In genomic region chr6:136466956-136467750, GRCm38 (mm10) we compare ENCODE assay signal across 8 mouse cellular contexts. TPM values are rescaled to one million over a fixed set of nuclear protein-coding genes. Genes with fewer than 3 reads are reported as not detected.
DNase-seq lines count a peak whose midpoint lies in the region; ATAC-seq lines count a peak whose summit lies in the region.

No protein-coding gene starts in this region.

- H3K4me2 ChIP-seq in intestine, embryonic 15.5 days (replicated peaks) = no peak overlapping the region

- H3K9me3 ChIP-seq in intestine, embryonic 15.5 days = no peaks in the 10 kb centered on the region
- peaks cover 4% of the 10 kb centered on the region for H3K9me3 ChIP-seq in midbrain, embryonic 10.5 days (replicated peaks)

- DNase-seq in adrenal gland, adult (ENCODE audit: inconsistent age in 2 of 2, low spot score in 1 of 2) = peak; percentile 87 to 95
- DNase-seq in embryo, embryonic 10 days (ENCODE audit: low spot score) = peak; percentile 83
- peak; percentile 89 for DNase-seq in gastrocnemius, postnatal 10 days
- DNase-seq in left cerebral cortex, postnatal 4 days = peak; percentile 89
- DNase-seq in midbrain, embryonic 10.5 days (ENCODE audit: low spot score) = peak; percentile 75
- DNase-seq in right cerebral cortex, postnatal 36 days (ENCODE audit: low spot score in 2 of 2) = peak; percentile 71 to 75
- peak; percentile 80 to 84 for DNase-seq in urinary bladder, postnatal 36 days (ENCODE audit: low spot score in 2 of 2)

- no peaks in the 10 kb centered on the region for H3K36me3 ChIP-seq in intestine, embryonic 15.5 days
- no peaks in the 10 kb centered on the region for H3K36me3 ChIP-seq in midbrain, embryonic 10.5 days

- 60% methylated on average over 14 of the region's 14 CpGs for whole genome bisulfite sequencing in intestine, embryonic 15.5 days
- WGBS in midbrain, embryonic 10.5 days = 54% methylated on average over 14 of the region's 14 CpGs

- intact Hi-C loops in left cerebral cortex, postnatal 4 days (cut with DNase I) = loop anchor here (5.0 kb wide), 2 partner anchors 50 to 85 kb away; no protein-coding TSS in a partner anchor

- H3K4me3 ChIP-seq in intestine, embryonic 15.5 days (replicated peaks) = no peak overlapping the region
- H3K4me3 ChIP-seq in midbrain, embryonic 10.5 days = no peak overlapping the region

- no peak for ATAC-seq in intestine, embryonic 15.5 days

- peak overlapping the region; percentile 84 for H3K27ac ChIP-seq in intestine, embryonic 15.5 days
- peak overlapping the region; percentile 96 for H3K27ac ChIP-seq in midbrain, embryonic 10.5 days (replicated peaks)

- H3K9ac ChIP-seq in intestine, embryonic 15.5 days = no peak overlapping the region

- no peaks in the 10 kb centered on the region for H3K27me3 ChIP-seq in intestine, embryonic 15.5 days (replicated peaks)
- H3K27me3 ChIP-seq in midbrain, embryonic 10.5 days (ENCODE audit: low read depth, poor library complexity, severe bottlenecking) = 0 out of 2 replicates have a peak, but pooled peaks cover 6% of the 10 kb centered on the region

- peaks cover 21% of the 10 kb centered on the region for H3K4me1 ChIP-seq in intestine, embryonic 15.5 days (replicated peaks)
- peaks cover 70% of the 10 kb centered on the region for H3K4me1 ChIP-seq in midbrain, embryonic 10.5 days

RNA-seq across cellular contexts. Expression of gene Atf7ip, which starts 38.8 kb away (rescaled TPM):
- total RNA-seq in gastrocnemius, postnatal 10 days (2021) = 10 to 100 TPM; 51.8 to 80.1 TPM
- polyA plus RNA-seq in intestine, embryonic 15.5 days (2015; fragmentation: Nextera tagmentation; extraction: Ambion mirVana) = 24.1 and 25.4 TPM in 2 replicates
- total RNA-seq in left cerebral cortex, postnatal 4 days (2021) = 100 to 1,000 TPM; 142 TPM
- 37.4 and 45.7 TPM in 2 replicates for polyA plus RNA-seq in midbrain, embryonic 10.5 days (2016; fragmentation: Nextera tagmentation; extraction: Ambion mirVana)

RNA-seq across cellular contexts. Expression of gene E330021D16Rik, which starts 51.8 kb away (rescaled TPM):
- total RNA-seq in gastrocnemius, postnatal 10 days (2021) = not detected
- polyA plus RNA-seq in intestine, embryonic 15.5 days (2015; fragmentation: Nextera tagmentation; extraction: Ambion mirVana) = 0.19 TPM in 1 of 2 replicates, not detected in the other
- not detected for total RNA-seq in left cerebral cortex, postnatal 4 days (2021)
- not detected in 2 replicates for polyA plus RNA-seq in midbrain, embryonic 10.5 days (2016; fragmentation: Nextera tagmentation; extraction: Ambion mirVana)
